Mouse (Mus musculus): ENCODE data around the gene Tmem109.

GRCm38 (mm10) chr19:10880085-10880974, 1.5 kb downstream of the Tmem109 start:
- TF ChIP-seq POLR2A (IDR thresholded peaks at IDR 0.05; ENCODE audit: insufficient read depth, low read depth, low read length) (no peak), CTCF (IDR thresholded peaks at IDR 0.05) (peak; percentile 72), EP300 (IDR thresholded peaks at IDR 0.05; ENCODE audit: insufficient read depth, low read depth, low read length) (0 out of 2 replicates have a peak, but pooled peaks have one; percentile 35)
